Mouse (Mus musculus): ENCODE results near the gene Map4k2. TPM values are rescaled to one million over a fixed set of nuclear protein-coding genes. Genes with fewer than 3 reads are reported as not detected.

Map4k2 gene
- polyA plus RNA-seq (2011; ENCODE audit: insufficient read depth, insufficient read length, low read depth, missing spikeins) = 10.7 and 16.9 TPM in 2 replicates

- Histone ChIP-seq H3K4me1 (ENCODE audit: control insufficient read depth, insufficient read depth, low read length) (peaks cover 5% of the 10 kb centered on the region), H3K9me3 (replicated peaks; ENCODE audit: control insufficient read depth, insufficient read depth, low read length, poor library complexity, severe bottlenecking) (no peaks in the 10 kb centered on the region), H3K4me3 (ENCODE audit: low read depth, low read length) (peak within 1 kb of the TSS; percentile 91), H3K9ac (ENCODE audit: low read depth, poor library complexity, severe bottlenecking) (peak within 1 kb of the TSS; percentile 49), H3K27me3 (ENCODE audit: control insufficient read depth, insufficient read depth, low read length, poor library complexity, severe bottlenecking) (no peaks in the 10 kb centered on the region), H3K36me3 (ENCODE audit: control insufficient read depth, insufficient read depth, low read length, poor library complexity, severe bottlenecking) (0 out of 2 replicates have a peak, but pooled peaks cover 13% of the 10 kb centered on the region), H3K27ac (ENCODE audit: insufficient read depth, low read length) (0 out of 2 replicates have a peak within 1 kb of the TSS, but pooled peaks have one; percentile 9)
- TF ChIP-seq CTCF (IDR thresholded peaks at IDR 0.05; ENCODE audit: low read depth, low read length) (no peak), EP300 (IDR thresholded peaks at IDR 0.05; ENCODE audit: insufficient read depth, low read depth, low read length) (no peak), POLR2A (IDR thresholded peaks at IDR 0.05; ENCODE audit: insufficient read depth, low read length) (no peak)
Measured at GRCm38 (mm10) chr19:6340524-6341452, at the start of gene Map4k2. Gene Map4k2 (plus strand): TSS chr19:6341135.

GRCm38 (mm10) chr19:6292262-6292661 lies 48.7 kb upstream of the Map4k2 start:
- H3K36me3 ChIP-seq (ENCODE audit: control insufficient read depth, insufficient read depth, low read length, poor library complexity, severe bottlenecking) = peaks cover 13% of the 10 kb centered on the region
- H3K4me3 ChIP-seq (ENCODE audit: low read depth, low read length) = no peak overlapping the region
- no peak overlapping the region for H3K9ac ChIP-seq (ENCODE audit: low read depth, poor library complexity, severe bottlenecking)
- H3K9me3 ChIP-seq (replicated peaks; ENCODE audit: control insufficient read depth, insufficient read depth, low read length, poor library complexity, severe bottlenecking) = no peaks in the 10 kb centered on the region
- no peak overlapping the region for H3K27ac ChIP-seq (ENCODE audit: insufficient read depth, low read length)
- H3K4me1 ChIP-seq (ENCODE audit: control insufficient read depth, insufficient read depth, low read length) = peaks cover 8% of the 10 kb centered on the region
- no peaks in the 10 kb centered on the region for H3K27me3 ChIP-seq (ENCODE audit: control insufficient read depth, insufficient read depth, low read length, poor library complexity, severe bottlenecking)
- TF ChIP-seq EP300 (IDR thresholded peaks at IDR 0.05; ENCODE audit: insufficient read depth, low read depth, low read length) = no peak
- TF ChIP-seq CTCF (IDR thresholded peaks at IDR 0.05; ENCODE audit: low read depth, low read length) = no peak

GRCm38 (mm10) chr19:6294301-6294700 lies 46.6 kb upstream of the Map4k2 start:
- Histone ChIP-seq H3K4me3 (ENCODE audit: low read depth, low read length) (no peak overlapping the region), H3K9ac (ENCODE audit: low read depth, poor library complexity, severe bottlenecking) (no peak overlapping the region), H3K4me1 (ENCODE audit: control insufficient read depth, insufficient read depth, low read length) (peaks cover 9% of the 10 kb centered on the region), H3K36me3 (ENCODE audit: control insufficient read depth, insufficient read depth, low read length, poor library complexity, severe bottlenecking) (peaks cover 22% of the 10 kb centered on the region), H3K27ac (ENCODE audit: insufficient read depth, low read length) (no peak overlapping the region), H3K9me3 (replicated peaks; ENCODE audit: control insufficient read depth, insufficient read depth, low read length, poor library complexity, severe bottlenecking) (no peaks in the 10 kb centered on the region), H3K27me3 (ENCODE audit: control insufficient read depth, insufficient read depth, low read length, poor library complexity, severe bottlenecking) (no peaks in the 10 kb centered on the region)
- no peak for TF ChIP-seq POLR2A (IDR thresholded peaks at IDR 0.05; ENCODE audit: insufficient read depth, low read length)
- TF ChIP-seq CTCF (IDR thresholded peaks at IDR 0.05; ENCODE audit: low read depth, low read length) = no peak
- no peak for TF ChIP-seq EP300 (IDR thresholded peaks at IDR 0.05; ENCODE audit: insufficient read depth, low read depth, low read length)

- Histone ChIP-seq H3K27ac (ENCODE audit: insufficient read depth, low read length) (0 out of 2 replicates have a peak overlapping the region, but pooled peaks have one; percentile 22), H3K4me1 (ENCODE audit: control insufficient read depth, insufficient read depth, low read length) (peaks cover 11% of the 10 kb centered on the region), H3K27me3 (ENCODE audit: control insufficient read depth, insufficient read depth, low read length, poor library complexity, severe bottlenecking) (no peaks in the 10 kb centered on the region), H3K4me3 (ENCODE audit: low read depth, low read length) (no peak overlapping the region), H3K9ac (ENCODE audit: low read depth, poor library complexity, severe bottlenecking) (no peak overlapping the region), H3K9me3 (replicated peaks; ENCODE audit: control insufficient read depth, insufficient read depth, low read length, poor library complexity, severe bottlenecking) (no peaks in the 10 kb centered on the region), H3K36me3 (ENCODE audit: control insufficient read depth, insufficient read depth, low read length, poor library complexity, severe bottlenecking) (peaks cover 22% of the 10 kb centered on the region)
- TF ChIP-seq EP300 (IDR thresholded peaks at IDR 0.05; ENCODE audit: insufficient read depth, low read depth, low read length) (no peak), POLR2A (IDR thresholded peaks at IDR 0.05; ENCODE audit: insufficient read depth, low read length) (no peak), CTCF (IDR thresholded peaks at IDR 0.05; ENCODE audit: low read depth, low read length) (no peak)
Measured at GRCm38 (mm10) chr19:6296551-6297210, 44.3 kb upstream of the Map4k2 start.

- peaks cover 22% of the 10 kb centered on the region for H3K36me3 ChIP-seq (ENCODE audit: control insufficient read depth, insufficient read depth, low read length, poor library complexity, severe bottlenecking)
- no peak overlapping the region for H3K4me3 ChIP-seq (ENCODE audit: low read depth, low read length)
- no peak overlapping the region for H3K9ac ChIP-seq (ENCODE audit: low read depth, poor library complexity, severe bottlenecking)
- TF ChIP-seq CTCF (IDR thresholded peaks at IDR 0.05; ENCODE audit: low read depth, low read length) = no peak
- TF ChIP-seq POLR2A (IDR thresholded peaks at IDR 0.05; ENCODE audit: insufficient read depth, low read length) = no peak
- no peak for TF ChIP-seq EP300 (IDR thresholded peaks at IDR 0.05; ENCODE audit: insufficient read depth, low read depth, low read length)
- no peaks in the 10 kb centered on the region for H3K9me3 ChIP-seq (replicated peaks; ENCODE audit: control insufficient read depth, insufficient read depth, low read length, poor library complexity, severe bottlenecking)
- H3K27ac ChIP-seq (ENCODE audit: insufficient read depth, low read length) = peak overlapping the region; percentile 14; the same call in 1 of the 2 replicates
- H3K4me1 ChIP-seq (ENCODE audit: control insufficient read depth, insufficient read depth, low read length) = peaks cover 11% of the 10 kb centered on the region
- H3K27me3 ChIP-seq (ENCODE audit: control insufficient read depth, insufficient read depth, low read length, poor library complexity, severe bottlenecking) = no peaks in the 10 kb centered on the region
Measured at GRCm38 (mm10) chr19:6297641-6298040, 43.3 kb upstream of the Map4k2 start.

All from ES-Bruce4 (cell line).